Mouse (Mus musculus) MEL (cell line): ENCODE measurements at regions not wholly inside any gene's neighbourhood (a gene's known extent, or its start where the extent isn't known, plus 50 kb on each side); places are given as distances from the start of the nearest gene placed in this dataset.
"Not testable (repeated sequence)": the region's sequence is repeated elsewhere in the genome, so short reads cannot be mapped to it uniquely, and the experiment has no call there.

Experiments used
- DNase-seq: peaks from one replicate; pipeline ENCODE4 v3.0.0; 2011; ENCODE audit warnings: low read depth, low spot score
- H3K27ac ChIP-seq: 2 replicates; pipeline ENCODE4 v1.5.1; 2012; ENCODE audit warnings: low read depth, mild to moderate bottlenecking, control low read depth, low read length, moderate library complexity; ENCODE audit not compliant: control insufficient read depth
- H3K27me3 ChIP-seq, 2 experiments: fragments of 150-350 bp in 1 of 2; sonication (generic) in 1 of 2; 2 replicates each; pipeline ENCODE4 v1.6.1; 2012; ENCODE audit warnings: low read length in 2 of 2, mild to moderate bottlenecking in 2 of 2, improper control_type of control experiment in 1 of 2, moderate library complexity in 1 of 2; ENCODE audit not compliant: insufficient read depth in 2 of 2, control insufficient read depth in 1 of 2
- H3K36me3 ChIP-seq, 2 experiments: 2 replicates each; pipeline ENCODE4 v1.6.1; 2012 to 2014; ENCODE audit warnings: low read length in 2 of 2, improper control_type of control experiment in 1 of 2, inconsistent platforms in 1 of 2, mild to moderate bottlenecking in 1 of 2; ENCODE audit not compliant: insufficient read depth in 2 of 2, control insufficient read depth in 1 of 2
- H3K4me1 ChIP-seq, 2 experiments: fragments of 150-350 bp in 1 of 2; sonication (generic) in 1 of 2; 2 replicates each; pipeline ENCODE4 v1.6.1; 2012; ENCODE audit warnings: low read length in 2 of 2, improper control_type of control experiment in 1 of 2, mild to moderate bottlenecking in 1 of 2; ENCODE audit not compliant: insufficient read depth in 2 of 2, control insufficient read depth in 1 of 2
- H3K4me3 ChIP-seq, 2 experiments: fragments of 150-350 bp in 1 of 2; sonication (generic) in 1 of 2; 2 replicates each; pipeline ENCODE4 v1.5.1; 2012; ENCODE audit warnings: low read depth in 2 of 2, low read length in 2 of 2, mild to moderate bottlenecking in 2 of 2, moderate library complexity in 2 of 2, control low read depth in 1 of 2, improper control_type of control experiment in 1 of 2; ENCODE audit not compliant: control insufficient read depth in 1 of 2, insufficient read depth in 1 of 2
- H3K79me2 ChIP-seq: 2 replicates; pipeline ENCODE4 v1.6.1; 2012; ENCODE audit warnings: mild to moderate bottlenecking, low read length, moderate library complexity; ENCODE audit not compliant: control insufficient read depth, poor library complexity, insufficient read depth
- H3K9ac ChIP-seq: 2 replicates; pipeline ENCODE4 v1.6.1; 2012; ENCODE audit warnings: low read depth, mild to moderate bottlenecking, control low read depth, low read length, moderate library complexity; ENCODE audit not compliant: control insufficient read depth, poor library complexity, severe bottlenecking
- H3K9me3 ChIP-seq: fragments of 150-350 bp; sonication (generic); replicated peaks from 2 replicates; pipeline ENCODE4 v1.6.1; 2012; ENCODE audit warnings: mild to moderate bottlenecking, low read length, improper control_type of control experiment, moderate library complexity; ENCODE audit not compliant: insufficient read depth
- CHD2 ChIP-seq: IDR thresholded peaks from 2 replicates; pipeline ENCODE4 v1.6.1; 2011; ENCODE audit warnings: low read length, improper control_type of control experiment
- ELF1 ChIP-seq: IDR thresholded peaks from 2 replicates; pipeline ENCODE4 v1.6.1; 2014; ENCODE audit warnings: low read depth, mild to moderate bottlenecking, inconsistent platforms, low read length, improper control_type of control experiment, moderate library complexity
- EP300 ChIP-seq, 2 experiments: IDR thresholded peaks; 2 replicates each; pipeline ENCODE4 v1.6.1; 2011; ENCODE audit warnings: improper control_type of control experiment in 2 of 2, low read length in 2 of 2, low read depth in 1 of 2, mild to moderate bottlenecking in 1 of 2
- ETS1 ChIP-seq: IDR thresholded peaks from 2 replicates; pipeline ENCODE4 v1.6.1; 2012; ENCODE audit warnings: low read depth, mild to moderate bottlenecking, inconsistent platforms, low read length, improper control_type of control experiment, moderate library complexity
- HCFC1 ChIP-seq: IDR thresholded peaks from 2 replicates; pipeline ENCODE4 v1.6.1; 2012; ENCODE audit warnings: low read depth, mild to moderate bottlenecking, inconsistent platforms, low read length, improper control_type of control experiment, moderate library complexity
- JUND ChIP-seq: IDR thresholded peaks from 2 replicates; pipeline ENCODE4 v1.6.1; 2011; ENCODE audit warnings: low read depth, mild to moderate bottlenecking, improper control_type of control experiment, low read length
- MAX ChIP-seq: IDR thresholded peaks from 2 replicates; pipeline ENCODE4 v1.6.1; 2011; ENCODE audit warnings: low read length, improper control_type of control experiment
- MAZ ChIP-seq: IDR thresholded peaks from 2 replicates; pipeline ENCODE4 v1.6.1; 2012; ENCODE audit warnings: low read depth, mild to moderate bottlenecking, inconsistent platforms, low read length, improper control_type of control experiment
- MXI1 ChIP-seq: IDR thresholded peaks from 2 replicates; pipeline ENCODE4 v1.6.1; 2011; ENCODE audit warnings: mild to moderate bottlenecking, low read depth, low read length, improper control_type of control experiment
- MYC ChIP-seq: IDR thresholded peaks from 2 replicates; pipeline ENCODE4 v1.6.1; 2011; ENCODE audit warnings: low read depth, mild to moderate bottlenecking, low read length, improper control_type of control experiment, moderate library complexity
- NRF1 ChIP-seq: IDR thresholded peaks from 2 replicates; pipeline ENCODE4 v1.6.1; 2014; ENCODE audit warnings: low read depth, mild to moderate bottlenecking, inconsistent platforms, low read length, improper control_type of control experiment, moderate library complexity; ENCODE audit not compliant: poor library complexity, insufficient read depth, severe bottlenecking
- POLR2AphosphoS2 ChIP-seq: IDR thresholded peaks from 2 replicates; pipeline ENCODE4 v1.6.1; 2011; ENCODE audit warnings: low read length, improper control_type of control experiment
- POLR2AphosphoS5 ChIP-seq: IDR thresholded peaks from 2 replicates; pipeline ENCODE4 v1.6.1; 2012; ENCODE audit warnings: low read depth, borderline replicate concordance, mild to moderate bottlenecking, inconsistent platforms, low read length, moderate library complexity, mixed read lengths
- RCOR1 ChIP-seq: IDR thresholded peaks from 2 replicates; pipeline ENCODE4 v1.6.1; 2012; ENCODE audit warnings: low read depth, mild to moderate bottlenecking, inconsistent platforms, low read length, improper control_type of control experiment
- SMC3 ChIP-seq: IDR thresholded peaks from 2 replicates; pipeline ENCODE4 v1.6.1; 2011; ENCODE audit warnings: low read depth, low read length, improper control_type of control experiment
- TAL1 ChIP-seq: IDR thresholded peaks from 2 replicates; pipeline ENCODE4 v1.6.1; 2012; ENCODE audit warnings: mild to moderate bottlenecking, inconsistent platforms, low read length, moderate library complexity, mixed read lengths
- TBP ChIP-seq: IDR thresholded peaks from 2 replicates; pipeline ENCODE4 v1.8.0; 2011; ENCODE audit warnings: low read depth, low read length, improper control_type of control experiment
- USF2 ChIP-seq, 2 experiments: IDR thresholded peaks; 2 replicates each; pipeline ENCODE4 v1.6.1; 2011 to 2012; ENCODE audit warnings: improper control_type of control experiment in 2 of 2, low read length in 2 of 2, borderline replicate concordance in 1 of 2, inconsistent platforms in 1 of 2, low read depth in 1 of 2, mild to moderate bottlenecking in 1 of 2; ENCODE audit not compliant: insufficient read depth in 1 of 2
- ZC3H11A ChIP-seq: IDR thresholded peaks from 2 replicates; pipeline ENCODE4 v1.6.1; 2012; ENCODE audit warnings: low read depth, mild to moderate bottlenecking, inconsistent platforms, low read length, improper control_type of control experiment
- ZKSCAN1 ChIP-seq: IDR thresholded peaks from 2 replicates; pipeline ENCODE4 v1.6.1; 2012; ENCODE audit warnings: low read depth, mild to moderate bottlenecking, inconsistent platforms, low read length, improper control_type of control experiment, moderate library complexity
- ZMIZ1 ChIP-seq: IDR thresholded peaks from 2 replicates; pipeline ENCODE4 v1.6.1; 2012; ENCODE audit warnings: low read depth, mild to moderate bottlenecking, inconsistent platforms, low read length, improper control_type of control experiment, moderate library complexity

GRCm38 (mm10) chr16:86826641-86827040 is 527.3 kb upstream of the N6amt1 start:
- no peak overlapping the region for H3K4me3 ChIP-seq
- H3K27ac ChIP-seq: no peak overlapping the region
- TF ChIP-seq CHD2 (no peak), ETS1 (no peak), POLR2AphosphoS5 (no peak), MYC (no peak), JUND (no peak), MXI1 (no peak)
- no peaks in the 10 kb centered on the region for H3K4me1 ChIP-seq
- H3K9ac ChIP-seq: no peak overlapping the region
- no peak for DNase-seq
- H3K27me3 ChIP-seq: no peaks in the 10 kb centered on the region
- no peaks in the 10 kb centered on the region; the same call in 1 of the 2 replicates for H3K9me3 ChIP-seq
- no peaks in the 10 kb centered on the region for H3K79me2 ChIP-seq
- H3K36me3 ChIP-seq: no peaks in the 10 kb centered on the region

GRCm38 (mm10) chr16:86823496-86823895 is 530.5 kb upstream of the N6amt1 start:
- Histone ChIP-seq H3K9ac (no peak overlapping the region), H3K36me3 (no peaks in the 10 kb centered on the region), H3K9me3 (no peaks in the 10 kb centered on the region; the same call in 1 of the 2 replicates), H3K27ac (no peak overlapping the region), H3K79me2 (no peaks in the 10 kb centered on the region), H3K4me1 (no peaks in the 10 kb centered on the region), H3K27me3 (no peaks in the 10 kb centered on the region), H3K4me3 (no peak overlapping the region)
- DNase-seq: no peak
- TF ChIP-seq MYC (no peak), TAL1 (no peak), HCFC1 (no peak), ZMIZ1 (no peak), ELF1 (no peak), JUND (no peak), POLR2AphosphoS2 (no peak), ZKSCAN1 (no peak), MAZ (no peak), CHD2 (no peak), TBP (no peak), ZC3H11A (no peak), MAX (no peak)

- DNase-seq: peak; percentile 5
- no peak overlapping the region for H3K27ac ChIP-seq
- H3K79me2 ChIP-seq: no peaks in the 10 kb centered on the region
- TF ChIP-seq MXI1 (no peak), RCOR1 (no peak), NRF1 (no peak), SMC3 (no peak), USF2 (IDR thresholded peaks at IDR 0.05; ENCODE audit: borderline replicate concordance in 1 of 2, insufficient read depth in 1 of 2, low read depth in 1 of 2, low read length in 2 of 2) (no peak), EP300 (IDR thresholded peaks at IDR 0.05; ENCODE audit: low read depth in 1 of 2, low read length in 2 of 2) (no peak)
- no peak overlapping the region for H3K9ac ChIP-seq
- H3K4me3 ChIP-seq: no peak overlapping the region
- H3K27me3 ChIP-seq: no peaks in the 10 kb centered on the region
- H3K9me3 ChIP-seq: no peaks in the 10 kb centered on the region; the same call in 1 of the 2 replicates
- no peaks in the 10 kb centered on the region for H3K36me3 ChIP-seq
- H3K4me1 ChIP-seq: no peaks in the 10 kb centered on the region
Measured at GRCm38 (mm10) chr16:86821586-86821985, 532.4 kb upstream of the N6amt1 start.

- not testable (repeated sequence) for H3K79me2 ChIP-seq, H3K27me3 ChIP-seq, H3K9ac ChIP-seq, H3K9me3 ChIP-seq, H3K27ac ChIP-seq, H3K4me3 ChIP-seq, H3K4me1 ChIP-seq, DNase-seq, H3K36me3 ChIP-seq
Measured at GRCm38 (mm10) chr16:86818639-86819038, 535.3 kb upstream of the N6amt1 start.
